Mouse (Mus musculus) myocyte (in vitro differentiated cells): ENCODE data around the gene Zbtb42. TPM values are rescaled to one million over a fixed set of nuclear protein-coding genes. Genes with fewer than 3 reads are reported as not detected.

Experiments
- H3K27me3 ChIP-seq: one replicate; pipeline ENCODE4 v1.6.1; 2011; ENCODE audit not compliant: control insufficient read depth, insufficient read depth, insufficient read length
- H3K36me3 ChIP-seq: one replicate; pipeline ENCODE4 v1.6.1; 2011; ENCODE audit not compliant: control insufficient read depth, insufficient read depth
- H3K4me2 ChIP-seq: one replicate; pipeline ENCODE4 v1.6.1; 2011; ENCODE audit warnings: low read depth, control low read depth
- H3K4me3 ChIP-seq: one replicate; pipeline ENCODE4 v1.5.1; 2011; ENCODE audit warnings: mild to moderate bottlenecking, control low read depth, moderate library complexity
- H3K79me2 ChIP-seq: one replicate; pipeline ENCODE4 v1.6.1; 2011; ENCODE audit not compliant: control insufficient read depth, insufficient read depth
- H3ac ChIP-seq: one replicate; pipeline ENCODE4 v1.6.1; 2011; ENCODE audit not compliant: control insufficient read depth, insufficient read length
- CEBPB ChIP-seq: IDR thresholded peaks from 2 replicates; pipeline ENCODE4 v1.6.1; 2011; ENCODE audit warnings: mild to moderate bottlenecking, moderate library complexity; ENCODE audit not compliant: poor library complexity, insufficient read depth, severe bottlenecking
- E2F4 ChIP-seq: IDR thresholded peaks from one replicate; pipeline ENCODE4 v1.6.1; 2011; ENCODE audit warnings: mild to moderate bottlenecking, control low read depth, moderate library complexity; ENCODE audit not compliant: insufficient read depth
- MAX ChIP-seq: IDR thresholded peaks from one replicate; pipeline ENCODE4 v1.6.1; 2011; ENCODE audit warnings: low read depth, mild to moderate bottlenecking, control low read depth
- MYOD1 ChIP-seq, 3 experiments: IDR thresholded peaks; one replicate each; pipeline ENCODE4 v1.6.1; 2011; ENCODE audit warnings: control low read depth in 2 of 3, low read depth in 2 of 3, mild to moderate bottlenecking in 2 of 3, moderate library complexity in 1 of 3; ENCODE audit not compliant: insufficient read length in 2 of 3, control insufficient read depth in 1 of 3
- MYOG ChIP-seq, 3 experiments: IDR thresholded peaks; one replicate each; pipeline ENCODE4 v1.6.1; 2011; ENCODE audit warnings: control low read depth in 2 of 3, low read depth in 2 of 3, mild to moderate bottlenecking in 2 of 3; ENCODE audit not compliant: insufficient read length in 2 of 3, control insufficient read depth in 1 of 3, insufficient read depth in 1 of 3
- POLR2A ChIP-seq: IDR thresholded peaks from one replicate; pipeline ENCODE4 v1.6.1; 2011; ENCODE audit warnings: low read depth, mild to moderate bottlenecking, control low read depth, moderate library complexity; ENCODE audit not compliant: insufficient read length
- POLR2AphosphoS2 ChIP-seq: IDR thresholded peaks from one replicate; pipeline ENCODE4 v1.6.1; 2011; ENCODE audit warnings: low read depth, control low read depth; ENCODE audit not compliant: insufficient read length
- REST ChIP-seq: IDR thresholded peaks from one replicate; pipeline ENCODE4 v1.6.1; 2011; ENCODE audit warnings: mild to moderate bottlenecking, control low read depth, moderate library complexity; ENCODE audit not compliant: insufficient read depth, insufficient read length
- SRF ChIP-seq: IDR thresholded peaks from one replicate; pipeline ENCODE4 v1.6.1; 2011; ENCODE audit warnings: low read depth; ENCODE audit not compliant: control insufficient read depth, insufficient read length
- TCF12 ChIP-seq: IDR thresholded peaks from one replicate; pipeline ENCODE4 v1.6.1; 2011; ENCODE audit warnings: mild to moderate bottlenecking, control low read depth; ENCODE audit not compliant: poor library complexity, insufficient read depth, severe bottlenecking
- TCF3 ChIP-seq: IDR thresholded peaks from one replicate; pipeline ENCODE4 v1.6.1; 2011; ENCODE audit warnings: low read depth, control low read depth; ENCODE audit not compliant: insufficient read length
- USF1 ChIP-seq: IDR thresholded peaks from one replicate; pipeline ENCODE4 v1.6.1; 2011; ENCODE audit warnings: low read depth, mild to moderate bottlenecking, control low read depth, moderate library complexity
- polyA plus RNA-seq: library from polyadenylated mRNA; unstranded; fragments of >200 nt; fragmentation: generic; extraction: Trizol; gene quantifications from one replicate; pipeline ENCODE4 v1.2.1, GENCODE M21; 2012; ENCODE audit warnings: missing spikeins

Gene Zbtb42
- 4.4 TPM for polyA plus RNA-seq

DNA sequence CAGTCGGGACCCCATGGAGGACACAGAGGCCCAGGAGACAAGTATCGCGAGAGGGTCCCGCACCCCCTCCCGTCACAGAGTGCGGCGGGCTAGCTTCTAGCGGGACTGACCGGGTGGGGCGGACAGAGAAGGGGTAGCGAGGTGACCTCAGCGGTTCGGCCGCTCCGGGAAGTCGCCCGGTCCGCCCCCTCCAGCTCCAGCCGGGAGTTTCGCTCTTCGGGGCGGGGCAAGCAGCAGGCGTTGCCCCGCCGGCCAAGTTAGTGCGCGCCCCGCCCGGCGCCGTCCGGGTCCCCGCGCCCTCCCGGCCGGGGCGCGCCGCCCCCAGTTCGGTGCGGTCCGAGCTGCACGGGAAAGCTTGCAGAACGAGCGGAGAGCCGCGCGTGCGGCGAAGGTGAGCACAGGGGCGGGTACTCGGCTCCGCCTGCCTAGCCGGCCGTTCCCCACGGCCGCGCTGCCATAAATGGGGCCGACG lies at the start of gene Zbtb42:
Zbtb42 (plus strand) TSS at position 274 of the 472 bp plus-strand sequence.
- Histone ChIP-seq H3K79me2 (no peaks in the 10 kb centered on the region), H3K36me3 (no peaks in the 10 kb centered on the region), H3K4me3 (peak within 1 kb of the TSS; percentile 23), H3K27me3 (no peaks in the 10 kb centered on the region), H3ac (peak within 1 kb of the TSS; percentile 54), H3K4me2 (peak within 1 kb of the TSS; percentile 84)
- TF ChIP-seq POLR2A (peak; percentile 59), E2F4 (no peak), POLR2AphosphoS2 (peak; percentile 62), MYOD1 (IDR thresholded peaks at IDR 0.05; ENCODE audit: control insufficient read depth in 1 of 3, insufficient read length in 2 of 3, low read depth in 2 of 3) (peak in 1 of 3 experiments; percentile 36), SRF (peak; percentile 53), MYOG (IDR thresholded peaks at IDR 0.05; ENCODE audit: control insufficient read depth in 1 of 3, insufficient read depth in 1 of 3, insufficient read length in 2 of 3, low read depth in 2 of 3) (peak in 1 of 3 experiments; percentile 4)

DNA sequence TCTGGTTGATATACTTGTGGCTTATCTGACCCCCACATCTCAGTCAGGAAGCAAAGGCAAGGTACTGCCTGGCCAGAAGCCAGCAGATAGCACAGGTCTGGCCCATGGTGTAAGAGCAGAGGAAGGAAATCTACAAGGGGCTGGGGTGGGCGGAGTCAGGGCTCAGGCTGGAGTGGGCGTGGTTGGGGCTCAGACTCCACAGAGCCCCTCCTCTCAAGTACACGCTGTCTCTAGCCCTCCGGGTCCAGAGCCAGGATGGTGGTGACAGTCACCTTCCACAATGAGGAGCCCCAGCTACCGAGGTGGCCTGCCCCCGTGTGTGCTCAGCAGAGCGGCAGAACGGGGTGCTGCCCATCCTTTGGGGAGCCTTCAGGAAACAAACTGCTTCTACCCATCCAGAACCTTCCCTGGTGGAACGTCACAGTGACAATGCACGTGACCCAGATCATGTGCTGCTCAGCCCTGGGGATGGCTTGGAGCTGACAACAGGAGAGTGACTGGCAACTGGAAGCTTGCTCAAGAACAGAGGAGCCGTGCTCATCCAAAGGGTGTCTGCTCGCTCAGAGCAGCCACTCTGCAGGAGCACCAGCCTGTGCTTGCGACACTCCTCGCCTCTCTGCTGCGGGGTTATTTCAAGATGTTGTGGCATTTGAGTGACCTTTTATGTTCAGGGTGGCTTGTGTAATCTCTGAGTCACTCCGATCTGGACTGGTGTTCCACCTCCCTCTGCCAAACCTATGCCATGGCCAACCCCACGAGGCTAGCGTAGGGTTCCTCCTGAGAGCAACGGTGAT lies 49.5 kb upstream of the Zbtb42 start:
- no peaks in the 10 kb centered on the region for H3K36me3 ChIP-seq
- peak overlapping the region; percentile 55 for H3K4me2 ChIP-seq
- no peaks in the 10 kb centered on the region for H3K79me2 ChIP-seq
- H3K4me3 ChIP-seq = no peak overlapping the region
- H3ac ChIP-seq = no peak overlapping the region
- TF ChIP-seq POLR2AphosphoS2 (no peak), MYOD1 (IDR thresholded peaks at IDR 0.05; ENCODE audit: control insufficient read depth in 1 of 3, insufficient read length in 2 of 3, low read depth in 2 of 3) (no peak), POLR2A (no peak), SRF (no peak), TCF12 (no peak), TCF3 (no peak), USF1 (peak; percentile 76), MAX (no peak), CEBPB (peak; percentile 48; the same call in 1 of the 2 replicates), REST (no peak), MYOG (IDR thresholded peaks at IDR 0.05; ENCODE audit: control insufficient read depth in 1 of 3, insufficient read depth in 1 of 3, insufficient read length in 2 of 3, low read depth in 2 of 3) (no peak), E2F4 (no peak)
- no peaks in the 10 kb centered on the region for H3K27me3 ChIP-seq

DNA sequence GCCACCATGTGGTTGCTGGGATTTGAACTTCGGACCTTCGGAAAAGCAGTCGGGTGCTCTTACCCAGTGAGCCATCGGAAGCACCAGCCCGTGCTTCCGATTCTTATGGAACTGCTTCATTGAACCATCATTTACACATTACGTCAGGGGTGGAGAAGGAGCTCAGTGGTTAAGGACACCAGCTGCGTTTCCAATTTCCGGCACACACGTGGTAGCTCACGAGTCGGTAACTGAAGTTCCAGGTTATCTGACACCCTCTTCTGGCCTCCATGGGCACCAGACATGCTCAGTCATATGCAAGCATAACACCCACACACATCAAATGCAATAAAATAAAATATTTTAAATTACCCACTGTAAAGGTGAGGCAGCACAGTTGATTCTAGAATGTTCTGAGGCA lies 48.6 kb upstream of the Zbtb42 start:
- Histone ChIP-seq H3K36me3 (no peaks in the 10 kb centered on the region), H3K4me2 (no peak overlapping the region), H3K4me3 (no peak overlapping the region), H3K79me2 (no peaks in the 10 kb centered on the region), H3K27me3 (no peaks in the 10 kb centered on the region), H3ac (no peak overlapping the region)
- no peak for TF ChIP-seq MYOD1 (IDR thresholded peaks at IDR 0.05; ENCODE audit: control insufficient read depth in 1 of 3, insufficient read length in 2 of 3, low read depth in 2 of 3)
- no peak for TF ChIP-seq REST
- TF ChIP-seq E2F4 = no peak
- TF ChIP-seq POLR2A = no peak
- TF ChIP-seq SRF = no peak
- TF ChIP-seq MAX = no peak
- TF ChIP-seq CEBPB = no peak
- TF ChIP-seq USF1 = no peak
- no peak for TF ChIP-seq MYOG (IDR thresholded peaks at IDR 0.05; ENCODE audit: control insufficient read depth in 1 of 3, insufficient read depth in 1 of 3, insufficient read length in 2 of 3, low read depth in 2 of 3)
- no peak for TF ChIP-seq TCF3
- TF ChIP-seq TCF12 = no peak
- TF ChIP-seq POLR2AphosphoS2 = no peak

DNA sequence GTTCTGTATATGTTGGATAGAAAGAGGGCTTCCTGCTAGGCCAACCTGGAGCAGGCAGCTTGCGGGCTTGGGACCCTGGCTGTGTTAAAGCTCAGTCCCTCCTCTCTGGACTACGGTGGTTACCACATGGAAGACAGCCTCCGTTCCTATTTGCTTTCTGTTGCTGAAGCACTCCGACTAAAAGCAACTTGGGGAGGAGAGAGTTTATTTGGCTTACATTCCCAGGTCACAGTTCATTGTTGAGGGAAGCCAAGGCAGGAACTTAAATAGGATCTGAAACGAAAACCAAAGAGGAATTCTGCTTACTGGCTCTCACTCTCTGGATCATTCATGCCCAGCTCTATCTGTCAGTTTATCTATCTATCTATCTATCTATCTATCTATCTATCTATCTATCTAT lies 47.8 kb upstream of the Zbtb42 start:
- Histone ChIP-seq H3K36me3 (no peaks in the 10 kb centered on the region), H3ac (no peak overlapping the region), H3K27me3 (no peaks in the 10 kb centered on the region), H3K4me2 (no peak overlapping the region), H3K79me2 (no peaks in the 10 kb centered on the region), H3K4me3 (no peak overlapping the region)
- no peak for TF ChIP-seq TCF12
- TF ChIP-seq SRF = no peak
- no peak for TF ChIP-seq E2F4
- no peak for TF ChIP-seq CEBPB
- TF ChIP-seq TCF3 = no peak
- TF ChIP-seq MAX = no peak
- no peak for TF ChIP-seq MYOD1 (IDR thresholded peaks at IDR 0.05; ENCODE audit: control insufficient read depth in 1 of 3, insufficient read length in 2 of 3, low read depth in 2 of 3)
- no peak for TF ChIP-seq POLR2AphosphoS2
- no peak for TF ChIP-seq REST
- TF ChIP-seq POLR2A = no peak
- TF ChIP-seq MYOG (IDR thresholded peaks at IDR 0.05; ENCODE audit: control insufficient read depth in 1 of 3, insufficient read depth in 1 of 3, insufficient read length in 2 of 3, low read depth in 2 of 3) = no peak
- no peak for TF ChIP-seq USF1
